Mouse (Mus musculus): ENCODE measurements around the gene Erp27.

The Erp27 gene

GRCm38 (mm10) chr6:136940188-136940960 is 18.4 kb upstream of the Erp27 start:
- in situ Hi-C loops (cut with MboI; ENCODE audit: unreplicated experiment in 2 of 2): loop anchor here (25.0 kb wide), 3 partner anchors 478 to 2003 kb away; no protein-coding TSS in a partner anchor

DNA sequence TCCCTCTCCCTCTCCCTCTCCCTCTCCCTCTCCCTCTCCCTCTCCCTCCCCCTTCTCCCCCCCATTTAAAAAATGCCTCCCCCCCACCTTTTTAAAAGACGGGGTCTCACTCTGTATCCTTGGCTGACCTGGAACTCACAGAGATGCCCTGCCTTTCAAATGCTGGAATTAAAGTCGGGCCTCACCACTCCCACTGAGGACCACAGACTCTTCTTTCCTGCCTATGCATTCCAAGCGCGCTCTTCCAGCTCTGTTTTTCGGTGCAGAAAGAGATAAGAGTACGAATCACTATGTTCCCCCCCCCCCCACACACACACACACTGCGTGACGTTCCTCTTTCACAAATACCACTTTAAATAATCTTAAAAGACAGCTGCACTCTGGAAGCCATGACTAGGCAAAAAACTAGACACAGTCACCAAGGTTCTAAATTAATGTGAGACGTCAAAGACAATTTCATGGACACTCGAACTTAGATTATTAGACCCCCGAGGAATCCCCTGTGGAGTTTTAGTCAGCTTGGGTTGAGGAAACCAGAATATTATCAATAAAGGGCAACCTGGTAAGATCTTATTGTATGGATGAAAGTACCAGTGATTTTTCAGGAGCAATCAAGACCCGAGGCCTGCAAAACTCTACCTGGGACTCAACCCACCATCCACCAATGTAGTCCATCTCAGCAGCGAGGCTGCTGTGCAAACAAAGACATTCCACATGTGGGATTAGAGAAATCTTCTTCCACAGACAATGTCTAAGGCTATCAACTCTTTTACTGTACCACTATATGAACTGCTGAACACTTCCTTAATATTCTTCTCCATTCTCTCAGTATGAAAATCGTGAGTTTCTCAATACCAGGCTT is 17.6 kb upstream of the Erp27 start:
- in situ Hi-C loops (cut with MboI; ENCODE audit: unreplicated experiment in 2 of 2): loop anchor here (25.0 kb wide), 3 partner anchors 477 to 2002 kb away; no protein-coding TSS in a partner anchor

DNA sequence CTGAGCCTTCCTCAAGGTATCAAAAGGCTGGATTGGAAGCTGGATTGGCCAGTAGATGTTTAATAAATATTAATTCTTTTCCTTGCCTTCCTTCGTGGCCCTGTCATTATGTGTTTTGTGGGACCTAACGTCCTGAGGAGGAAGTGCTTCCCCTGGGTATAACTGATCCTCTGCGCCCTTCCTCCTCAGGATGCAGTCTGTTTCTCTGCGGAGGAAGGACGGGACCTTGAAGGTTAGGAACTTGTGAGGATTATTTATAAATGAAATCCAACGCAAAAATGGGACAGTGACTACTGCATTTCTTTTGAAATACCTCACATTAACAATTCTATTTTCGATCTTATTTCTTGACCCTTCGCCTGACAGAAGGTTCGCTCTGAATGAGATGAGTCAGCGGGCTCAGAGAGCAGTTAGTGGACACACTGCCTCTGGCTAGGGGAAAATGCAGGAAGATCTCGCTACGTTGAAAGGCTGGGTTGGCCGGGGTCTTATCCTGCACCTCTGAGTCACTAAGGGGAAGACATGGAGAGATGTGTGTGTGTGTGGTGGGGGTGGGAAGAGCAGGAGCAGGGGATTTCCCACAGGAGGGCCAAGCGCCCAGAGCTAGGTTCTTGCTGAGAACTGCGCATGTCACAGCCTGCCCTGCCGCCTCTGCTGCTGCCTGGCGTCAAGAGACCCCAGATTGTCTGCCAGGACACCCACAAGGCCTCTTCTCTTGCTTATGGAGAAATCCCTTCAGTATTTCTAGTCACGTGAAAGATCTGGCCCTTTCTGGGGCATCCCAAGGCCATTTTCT is 16.5 kb upstream of the Erp27 start:
- in situ Hi-C loops (cut with MboI; ENCODE audit: unreplicated experiment in 2 of 2): loop anchor here (25.0 kb wide), 3 partner anchors 476 to 2001 kb away; no protein-coding TSS in a partner anchor

DNA sequence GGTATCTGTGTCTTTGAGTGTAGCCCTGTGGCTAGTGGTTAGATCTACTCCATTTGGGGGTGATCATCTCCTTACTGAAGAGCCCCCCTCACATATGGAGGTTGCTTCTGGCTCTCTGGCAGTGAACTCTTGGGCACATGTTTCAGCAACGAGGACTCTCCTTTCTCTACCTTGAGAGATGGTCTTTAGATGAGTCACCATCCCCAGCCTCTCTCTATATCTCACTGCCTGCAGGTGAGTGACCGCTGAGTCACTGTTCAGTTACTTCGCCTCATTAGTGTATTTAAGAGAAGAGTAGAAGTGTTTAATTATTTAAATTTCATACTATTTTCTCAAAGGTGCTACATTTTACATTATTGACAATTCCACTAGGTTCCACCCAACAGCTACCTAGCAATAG is 15.1 kb upstream of the Erp27 start:
- in situ Hi-C loops (cut with MboI; ENCODE audit: unreplicated experiment in 2 of 2): loop anchor here (25.0 kb wide), 3 partner anchors 475 to 2000 kb away; no protein-coding TSS in a partner anchor

DNA sequence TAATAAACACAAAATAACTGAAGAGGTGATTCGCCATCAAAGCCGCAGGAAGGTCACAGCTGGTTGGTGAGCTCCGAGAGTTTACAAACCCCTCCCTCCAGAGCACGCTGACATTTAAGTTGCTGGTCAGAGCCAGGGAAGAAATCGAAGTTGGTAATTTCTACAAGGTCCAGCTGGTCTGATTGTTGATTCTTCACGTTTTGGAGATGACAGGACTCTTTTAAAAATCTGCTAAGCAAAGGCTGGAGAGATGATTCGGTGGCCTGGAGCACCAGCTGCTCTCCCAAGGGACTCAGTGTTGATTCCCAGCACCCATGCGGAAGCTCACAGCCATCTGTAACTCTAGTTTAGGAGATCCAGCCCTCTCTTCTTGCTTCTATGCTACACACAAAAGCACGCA is 14.4 kb upstream of the Erp27 start:
- in situ Hi-C loops (cut with MboI; ENCODE audit: unreplicated experiment in 2 of 2): loop anchor here (25.0 kb wide), 3 partner anchors 474 to 1999 kb away; no protein-coding TSS in a partner anchor

DNA sequence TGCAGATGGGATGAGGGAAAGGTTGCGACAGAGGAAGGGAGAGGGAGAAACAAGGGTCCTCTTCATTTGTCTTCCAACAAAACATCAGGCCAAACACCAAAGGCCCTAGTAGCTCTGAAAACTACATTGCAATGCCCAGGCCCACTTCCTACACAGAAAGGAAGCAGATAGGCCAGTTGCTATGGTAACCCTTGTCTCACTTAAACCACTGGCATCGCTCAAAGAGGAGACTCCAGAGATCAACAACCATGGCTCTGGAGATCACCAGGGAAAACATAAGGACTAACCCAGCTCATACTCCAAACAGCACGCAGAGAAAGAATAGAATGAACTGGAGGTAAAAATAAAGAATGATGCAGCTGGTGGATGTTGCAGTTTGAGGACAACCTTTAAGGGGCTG is 13.3 kb upstream of the Erp27 start:
- in situ Hi-C loops (cut with MboI; ENCODE audit: unreplicated experiment in 2 of 2): loop anchor here (25.0 kb wide), 3 partner anchors 473 to 1998 kb away; no protein-coding TSS in a partner anchor

DNA sequence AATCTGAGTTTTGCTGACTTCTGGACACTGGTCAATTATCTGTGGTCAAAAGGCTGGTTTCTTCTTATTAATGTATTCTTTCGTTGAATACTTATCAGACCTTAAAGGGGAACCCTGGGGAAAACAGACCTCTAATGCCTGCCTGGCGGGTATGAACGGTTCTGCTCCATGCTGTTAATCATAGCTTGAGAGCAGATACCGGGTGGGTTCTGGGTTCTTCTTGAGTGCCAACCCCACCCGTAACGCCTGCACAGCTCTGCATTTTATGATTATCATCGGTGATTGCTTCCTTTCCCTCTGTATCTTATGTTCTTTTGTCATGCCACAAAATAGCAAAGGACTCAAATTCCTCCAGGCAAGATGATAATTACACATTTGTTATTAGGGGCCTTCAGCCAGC is 12.1 kb upstream of the Erp27 start:
- in situ Hi-C loops (cut with MboI; ENCODE audit: unreplicated experiment in 2 of 2): loop anchor here (5.0 to 25.0 kb wide), 5 partner anchors 33 to 1997 kb away; partner anchors contain the start of gene Art4 (in 1 of the 2)

DNA sequence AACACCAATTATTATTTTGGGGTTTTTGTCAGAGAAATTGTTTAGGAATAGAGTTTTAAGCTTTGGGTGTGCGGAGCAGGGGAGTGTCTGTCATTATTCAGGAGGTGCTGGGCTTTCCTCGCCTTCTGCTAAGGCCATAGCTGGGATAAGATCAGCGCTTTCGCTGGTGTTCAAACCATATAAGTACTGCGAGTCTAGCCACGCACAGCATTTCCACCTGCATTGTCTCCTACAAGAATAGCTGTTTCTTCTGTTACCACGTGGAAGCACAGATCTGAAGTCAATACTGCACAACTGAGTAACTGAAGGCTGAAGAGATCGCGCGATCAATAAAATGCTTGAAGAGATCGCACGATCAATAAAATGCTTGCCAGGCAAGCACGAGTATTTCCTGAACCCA is 9.3 kb upstream of the Erp27 start:
- in situ Hi-C loops (cut with MboI; ENCODE audit: unreplicated experiment in 2 of 2): loop anchor here (5.0 to 25.0 kb wide), 5 partner anchors 36 to 1994 kb away; partner anchors contain the start of gene Art4 (in 1 of the 2)

GRCm38 (mm10) chr6:136930677-136931076 is 8.7 kb upstream of the Erp27 start:
- in situ Hi-C loops (cut with MboI; ENCODE audit: unreplicated experiment in 2 of 2): loop anchor here (5.0 to 25.0 kb wide), 5 partner anchors 37 to 1993 kb away; partner anchors contain the start of gene Art4 (in 1 of the 2)

DNA sequence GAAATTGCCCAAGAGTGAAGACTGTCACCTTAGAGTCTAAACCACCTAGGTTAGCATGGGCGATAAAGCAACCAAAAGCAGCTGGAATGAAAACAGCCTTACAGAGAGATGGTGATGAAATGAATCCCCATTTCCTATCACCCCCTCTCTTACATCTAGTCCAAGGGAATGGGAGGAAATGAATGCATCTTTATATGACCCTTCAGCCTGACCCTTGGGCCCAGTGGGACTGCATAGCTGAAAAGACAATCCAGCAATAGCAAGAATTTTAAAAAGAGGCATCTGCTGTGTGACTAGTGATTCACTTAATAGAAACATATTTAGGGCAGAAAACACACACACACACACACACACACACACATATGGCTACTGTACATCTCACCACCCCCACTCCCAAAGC is 5.6 kb upstream of the Erp27 start:
- in situ Hi-C loops (cut with MboI; ENCODE audit: unreplicated experiment in 2 of 2): loop anchor here (25.0 kb wide), 3 partner anchors 465 to 1990 kb away; no protein-coding TSS in a partner anchor

DNA sequence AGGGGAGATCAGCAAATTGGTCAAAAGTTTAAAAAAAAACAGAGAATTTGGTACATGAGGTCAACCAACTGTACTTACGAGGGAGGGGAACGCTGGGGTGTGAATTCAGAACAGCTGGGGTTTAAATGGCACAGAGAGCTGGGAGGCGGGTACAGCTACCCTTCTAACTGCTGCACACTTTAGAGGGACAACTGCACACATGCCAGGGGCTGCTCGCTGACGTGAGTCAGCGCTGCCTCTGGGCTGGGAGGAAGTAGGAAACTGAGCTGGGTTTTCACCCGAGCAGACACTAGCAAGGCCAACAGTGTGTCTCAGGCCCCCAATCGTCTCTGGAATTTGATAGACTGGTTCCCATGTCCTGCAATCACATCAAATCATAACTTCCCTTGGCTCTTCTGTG is 3.1 kb upstream of the Erp27 start:
- in situ Hi-C loops (cut with MboI; ENCODE audit: unreplicated experiment in 2 of 2): loop anchor here (25.0 kb wide), 3 partner anchors 463 to 1988 kb away; no protein-coding TSS in a partner anchor

DNA sequence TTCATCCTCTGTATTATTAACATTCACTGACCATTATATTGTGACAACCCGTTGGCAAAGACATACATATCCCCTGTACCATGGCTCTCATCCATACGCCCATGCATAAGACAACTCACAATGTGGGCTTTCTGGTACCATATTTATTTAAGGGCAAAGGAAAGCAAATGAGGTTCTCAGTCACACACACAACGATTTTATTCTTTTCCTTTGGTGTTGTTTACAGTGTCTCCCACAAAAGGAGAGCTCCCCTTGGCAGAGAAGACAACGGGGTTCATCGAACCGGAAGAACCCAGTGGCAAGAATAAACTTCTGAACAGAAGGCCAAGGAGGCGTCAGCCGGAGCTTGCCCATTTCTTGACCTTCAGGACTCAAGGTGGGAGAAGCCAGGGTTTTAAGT is 1.6 kb upstream of the Erp27 start, which contains the start of gene Pde6h:
Gene Pde6h, plus strand, starts transcription at position 301 of the 400 bp plus-strand sequence.
- in situ Hi-C loops (cut with MboI; ENCODE audit: unreplicated experiment in 2 of 2): no loop called here

- in situ Hi-C loops (cut with MboI; ENCODE audit: unreplicated experiment in 2 of 2): no loop called here
Observed at GRCm38 (mm10) chr6:136922871-136923270, 891 bp upstream of the Erp27 start.

DNA sequence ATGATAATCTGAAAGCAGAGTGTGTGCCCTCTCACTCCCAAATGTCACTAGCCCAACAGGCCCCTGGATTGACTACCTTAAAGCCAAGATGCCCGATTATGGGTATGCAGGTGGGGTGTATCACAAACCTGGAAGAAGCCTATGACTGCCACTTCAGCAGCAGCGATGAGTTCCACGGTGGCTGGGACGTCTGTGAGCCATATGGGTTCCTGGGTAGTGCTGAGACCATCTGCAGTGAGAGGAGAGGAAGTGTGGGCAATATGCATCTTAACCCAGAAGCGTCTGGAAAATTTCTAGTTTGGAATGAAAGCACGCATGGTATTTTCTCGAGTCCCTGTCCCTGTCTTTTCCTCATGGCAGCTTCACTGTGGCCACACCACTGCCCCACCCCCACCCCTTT is 379 bp downstream of the Erp27 start:
- in situ Hi-C loops (cut with MboI; ENCODE audit: unreplicated experiment in 2 of 2): no loop called here

GRCm38 (mm10) chr6:136920320-136921257 is 1.4 kb downstream of the Erp27 start:
- in situ Hi-C loops (cut with MboI; ENCODE audit: unreplicated experiment in 2 of 2): no loop called here

GRCm38 (mm10) chr6:136917885-136918284 is 4.1 kb downstream of the Erp27 start:
- in situ Hi-C loops (cut with MboI; ENCODE audit: unreplicated experiment in 2 of 2): loop anchor here in 1 of 2 experiments (5.0 to 10.0 kb wide), 2 partner anchors 47 to 56 kb away; no protein-coding TSS in a partner anchor

GRCm38 (mm10) chr6:136915721-136916395 is 6.1 kb downstream of the Erp27 start:
- in situ Hi-C loops (cut with MboI; ENCODE audit: unreplicated experiment in 2 of 2): loop anchor here in 1 of 2 experiments (5.0 to 10.0 kb wide), 2 partner anchors 49 to 54 kb away; no protein-coding TSS in a partner anchor

DNA sequence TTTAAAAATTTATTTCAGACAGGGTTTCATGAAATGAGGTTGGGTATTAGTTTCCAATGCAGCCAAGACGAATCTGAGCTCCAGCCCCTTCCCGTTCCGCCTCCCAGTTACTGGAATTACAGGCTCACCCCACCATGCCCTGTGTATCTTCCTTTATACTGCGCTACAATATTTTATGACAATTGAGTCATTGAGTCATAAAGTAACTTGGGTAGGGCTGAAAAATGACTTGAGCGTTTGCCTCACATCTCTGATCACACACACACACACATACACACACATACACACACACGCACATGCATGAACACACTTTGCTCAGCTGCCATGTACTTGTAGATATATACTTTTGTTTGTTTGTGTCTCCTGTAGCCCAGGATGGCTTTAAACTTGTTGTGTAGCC is 7.7 kb downstream of the Erp27 start:
- in situ Hi-C loops (cut with MboI; ENCODE audit: unreplicated experiment in 2 of 2): loop anchor here (5.0 to 10.0 kb wide), 2 partner anchors 51 to 52 kb away; no protein-coding TSS in a partner anchor

Data from v-Abl transformed pro-B cells (cell line).